Mouse (Mus musculus) adrenal gland, postnatal 25 days (tissue): ENCODE data around the gene Nsun7. TPM values are rescaled to one million over a fixed set of nuclear protein-coding genes. Genes with fewer than 3 reads are reported as not detected.
"Not testable (repeated sequence)": the region's sequence is repeated elsewhere in the genome, so short reads cannot be mapped to it uniquely, and the experiment has no call there.

ENCODE experiments used
- DNase-seq: peaks from one replicate; pipeline ENCODE4 v3.0.0; 2021; ENCODE audit warnings: mixed read lengths
- long read RNA-seq: library from polyadenylated mRNA; stranded (forward); transcript quantifications from one replicate; pipeline ENCODE4 v2.0.0, GENCODE M21; 2021
- total RNA-seq: library from RNA; stranded (reverse); gene quantifications from 2 replicates; pipeline ENCODE4 v1.2.3, GENCODE M21; 2021

Nsun7 gene
- total RNA-seq, result 0.29 and 0.70 TPM in 2 replicates
- long read RNA-seq, partial matches to known transcripts, result 0 of 2 reads
- long read RNA-seq, other reads (novel, unspliced or antisense), result 2 of 2 reads

- DNase-seq, result peak; percentile 87
Measured at GRCm38 (mm10) chr5:66259756-66260448, at the start of gene Nsun7. Gene Nsun7, plus strand, starts transcription at chr5:66259897.

GRCm38 (mm10) chr5:66214395-66214935, 45.2 kb upstream of the Nsun7 start:
- no peak for DNase-seq

DNA sequence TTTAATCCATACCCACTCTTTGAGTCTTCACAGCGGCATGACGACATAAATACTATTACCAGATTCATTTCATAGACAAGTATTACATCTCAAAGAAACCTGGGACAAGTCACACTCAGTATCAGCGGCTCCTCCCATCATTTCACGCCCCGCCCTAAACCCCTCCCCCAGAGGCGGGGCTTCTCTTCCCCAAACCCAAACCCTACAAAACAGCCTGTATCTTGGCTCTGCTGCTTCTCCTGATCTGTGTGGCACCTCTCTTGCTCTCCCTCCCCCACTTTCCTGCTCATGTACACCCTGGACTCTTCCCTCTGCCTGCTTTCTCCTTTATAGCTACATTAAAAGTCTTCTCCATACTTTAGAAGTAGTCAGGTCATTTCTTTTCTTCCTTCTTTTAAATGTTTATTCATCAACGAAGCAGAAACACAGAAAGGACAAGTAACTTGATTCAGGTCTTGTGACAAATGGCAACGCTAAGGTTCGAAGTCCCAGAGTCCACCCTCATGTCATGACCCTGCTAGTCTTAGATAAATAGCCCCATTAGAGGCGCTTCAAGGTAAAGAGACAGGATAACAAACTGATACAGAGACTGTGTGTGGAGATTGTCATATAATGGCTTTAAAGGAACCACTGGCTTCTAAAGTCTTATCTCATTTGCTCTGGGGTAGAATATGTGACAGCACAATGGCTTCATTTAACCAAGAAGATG, 44.0 kb upstream of the Nsun7 start:
- DNase-seq, result no peak

DNA sequence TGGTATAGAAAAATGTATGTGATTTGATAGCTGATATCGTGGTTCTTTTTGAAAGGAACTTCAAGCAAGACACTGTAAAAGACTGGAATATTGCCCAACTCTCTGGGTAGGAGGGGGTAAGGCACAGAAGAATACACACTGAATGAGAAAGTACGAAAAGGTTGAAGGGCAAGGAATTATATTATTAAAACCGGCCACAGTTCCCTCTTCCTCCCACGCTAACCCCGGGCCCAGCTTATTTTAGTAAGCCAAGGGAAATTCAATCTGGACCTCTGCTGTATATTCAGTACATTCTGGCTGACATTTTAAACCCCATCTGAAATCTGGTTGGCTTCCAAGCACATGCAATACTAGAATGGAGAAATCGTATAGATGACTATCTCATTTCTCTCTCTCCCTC, 40.0 kb upstream of the Nsun7 start:
- no peak for DNase-seq

- no peak for DNase-seq
Measured at GRCm38 (mm10) chr5:66220620-66221019, 39.1 kb upstream of the Nsun7 start.

DNA sequence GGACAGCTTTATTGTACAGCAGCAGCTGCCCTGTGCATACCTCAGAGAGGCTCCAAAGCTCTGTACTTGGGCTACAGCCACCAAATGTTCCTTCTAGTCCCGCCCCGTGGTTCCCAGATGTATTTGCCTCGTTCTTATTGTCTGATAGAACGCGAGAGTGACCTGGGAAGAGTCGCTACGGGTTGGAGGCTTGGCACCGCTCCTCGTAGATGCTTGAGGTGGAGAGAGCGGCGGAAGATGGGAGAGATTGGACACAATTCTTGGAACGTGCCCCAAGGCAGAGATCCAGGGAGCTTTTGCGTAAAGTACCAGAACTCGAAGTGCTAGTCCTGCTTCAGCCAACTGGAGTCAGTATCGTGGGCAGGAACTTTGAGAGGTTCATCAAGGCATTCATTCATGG, 36.8 kb upstream of the Nsun7 start:
- no peak for DNase-seq

DNA sequence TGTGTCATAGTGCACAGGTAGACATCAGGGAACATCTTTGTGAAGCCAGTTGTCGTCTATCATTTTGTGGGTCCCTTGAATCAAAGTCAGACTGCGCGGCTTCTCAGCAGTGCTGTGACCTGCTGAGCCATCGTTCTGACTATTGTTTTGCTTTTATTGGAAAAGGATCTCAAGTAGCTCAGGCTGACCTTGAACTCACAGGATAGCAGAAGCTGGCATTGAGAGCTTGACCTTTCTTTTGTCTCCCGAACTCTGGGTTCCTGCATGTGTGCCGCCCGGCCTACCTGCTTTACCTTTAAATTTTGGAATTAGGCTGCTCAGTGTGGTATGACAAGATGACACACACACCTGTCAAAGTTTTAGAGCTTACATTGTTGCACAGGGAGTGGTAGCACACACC, 33.2 kb upstream of the Nsun7 start:
- DNase-seq, result no peak

DNA sequence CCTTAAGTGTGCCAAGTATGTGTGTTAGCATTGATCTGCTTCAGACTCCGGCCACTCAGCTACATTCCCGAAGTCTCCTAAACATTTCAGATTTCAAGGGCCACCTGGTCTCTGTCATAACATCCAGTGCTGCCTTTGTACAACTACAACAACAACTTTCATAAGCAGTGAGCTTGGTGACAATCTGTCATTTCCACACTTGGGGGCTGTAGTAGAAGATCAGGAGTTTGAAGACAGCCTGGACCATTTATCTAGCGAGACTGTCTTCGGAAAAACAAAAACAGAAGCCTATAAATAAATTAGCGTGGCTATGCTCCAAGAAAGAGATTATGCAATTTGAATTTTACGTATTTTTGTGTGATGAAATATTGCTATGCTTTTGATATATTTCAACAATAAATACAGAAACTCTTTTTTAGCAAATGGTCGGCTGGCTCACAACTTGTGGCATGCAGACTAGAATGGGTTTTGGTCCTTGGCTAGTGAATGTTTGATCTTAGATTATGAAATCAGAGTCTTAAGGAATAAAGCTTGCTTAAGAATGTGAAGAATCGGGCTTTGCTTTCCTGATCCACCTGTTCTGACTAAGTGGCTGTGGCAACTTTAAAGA, 27.9 kb upstream of the Nsun7 start:
- no peak for DNase-seq

- DNase-seq, result no peak
Measured at GRCm38 (mm10) chr5:66232456-66232855, 27.2 kb upstream of the Nsun7 start.

GRCm38 (mm10) chr5:66241894-66242293, 17.8 kb upstream of the Nsun7 start:
- no peak for DNase-seq

DNA sequence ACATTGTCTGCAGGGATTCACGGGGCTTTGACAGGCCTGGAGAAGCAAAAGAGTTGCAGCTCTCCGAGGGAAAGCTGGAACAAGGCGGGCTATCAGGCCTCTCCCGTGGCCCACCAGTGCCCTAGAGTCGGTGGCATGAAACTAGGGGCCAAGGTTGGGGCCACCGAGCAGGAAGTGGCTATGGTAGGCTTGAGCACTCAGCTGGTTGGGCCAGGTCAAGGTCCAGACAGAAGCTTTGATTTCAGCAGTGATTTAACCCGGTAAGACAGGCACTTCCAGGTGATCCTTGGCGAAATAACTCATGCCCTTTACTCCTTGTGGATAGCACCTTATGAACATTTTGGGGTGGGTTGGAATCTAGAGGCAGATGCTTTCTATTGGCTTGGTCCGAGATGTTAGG, 16.2 kb upstream of the Nsun7 start:
- no peak for DNase-seq

- DNase-seq, result no peak
Measured at GRCm38 (mm10) chr5:66244043-66244660, 15.5 kb upstream of the Nsun7 start.

GRCm38 (mm10) chr5:66245958-66246497, 13.7 kb upstream of the Nsun7 start:
- DNase-seq, result peak; percentile 34

DNA sequence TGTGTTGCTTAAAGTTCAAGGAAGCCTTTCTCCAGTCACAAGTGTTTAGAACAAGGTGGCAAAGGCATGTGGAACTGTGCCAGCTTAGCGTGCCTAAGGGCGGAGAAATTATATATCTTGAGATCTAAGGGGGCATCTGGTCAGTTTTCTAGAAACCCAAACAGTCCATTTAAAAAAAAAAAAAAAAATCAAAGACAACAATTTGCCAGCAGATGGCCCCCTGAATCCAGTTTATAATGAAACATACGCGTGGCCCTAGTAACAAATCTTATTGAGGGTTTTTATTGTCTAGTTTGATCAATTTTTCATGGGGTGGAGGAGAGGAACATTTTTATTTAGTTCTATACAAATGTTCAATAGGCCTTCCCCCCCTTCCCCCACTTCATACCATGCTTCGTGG, 6.5 kb upstream of the Nsun7 start:
- DNase-seq, result no peak

DNA sequence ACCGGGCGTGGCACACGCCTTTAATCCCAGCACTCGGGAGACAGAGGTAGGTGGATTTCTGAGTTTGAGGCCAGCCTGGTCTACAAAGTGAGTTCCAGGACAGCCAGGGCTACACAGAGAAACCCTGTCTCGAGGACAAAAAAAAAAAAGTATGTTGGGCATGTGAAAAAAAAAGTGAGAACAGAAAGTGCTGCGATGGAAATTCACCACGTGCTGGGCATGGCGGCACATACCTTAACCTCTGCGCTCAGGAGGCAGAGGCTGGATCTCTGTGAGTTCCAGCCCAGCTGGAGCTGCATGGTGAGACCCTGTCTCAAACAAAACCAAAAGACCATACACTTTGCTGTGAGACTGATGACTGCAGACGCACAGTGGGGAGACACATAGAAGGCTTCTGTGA, 4.7 kb upstream of the Nsun7 start:
- DNase-seq, result no peak

GRCm38 (mm10) chr5:66259000-66259399, 697 bp upstream of the Nsun7 start:
- DNase-seq, result no peak

- DNase-seq, result not testable (repeated sequence)
Measured at GRCm38 (mm10) chr5:66259431-66259755, 304 bp upstream of the Nsun7 start.

- no peak for DNase-seq
Measured at GRCm38 (mm10) chr5:66262475-66262874, 2.8 kb downstream of the Nsun7 start.

GRCm38 (mm10) chr5:66263398-66263797, 3.7 kb downstream of the Nsun7 start:
- DNase-seq, result no peak

GRCm38 (mm10) chr5:66269616-66270015, 9.9 kb downstream of the Nsun7 start:
- DNase-seq, result peak; percentile 45

- no peak for DNase-seq
Measured at GRCm38 (mm10) chr5:66271141-66271540, 11.4 kb downstream of the Nsun7 start.

DNA sequence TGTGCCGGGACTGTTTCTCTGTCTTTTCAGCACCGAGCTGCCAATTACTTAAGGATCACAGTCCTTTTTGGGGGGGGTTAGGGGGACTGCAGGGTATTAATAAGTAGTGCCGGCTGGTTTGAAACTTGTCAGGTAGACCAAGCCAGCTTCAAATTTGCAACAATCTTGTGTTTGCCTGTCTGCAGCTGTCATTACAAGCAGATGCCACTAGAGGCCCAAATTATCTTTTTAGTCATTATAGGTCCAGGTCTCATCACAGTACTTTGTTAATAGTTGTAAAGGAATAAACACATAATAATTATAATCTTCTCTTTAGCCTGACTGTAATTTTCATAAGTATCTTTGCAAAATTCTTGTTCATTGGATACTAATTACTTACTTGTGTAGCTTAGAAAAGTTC, 14.7 kb downstream of the Nsun7 start:
- no peak for DNase-seq

- DNase-seq, result no peak
Measured at GRCm38 (mm10) chr5:66279650-66280049, 20.0 kb downstream of the Nsun7 start.
